Mouse (Mus musculus): ENCODE results near the gene Obscn. TPM values are rescaled to one million over a fixed set of nuclear protein-coding genes. Genes with fewer than 3 reads are reported as not detected.

Obscn gene
- polyA plus RNA-seq, 1 experiment: 5.0 TPM

DNA sequence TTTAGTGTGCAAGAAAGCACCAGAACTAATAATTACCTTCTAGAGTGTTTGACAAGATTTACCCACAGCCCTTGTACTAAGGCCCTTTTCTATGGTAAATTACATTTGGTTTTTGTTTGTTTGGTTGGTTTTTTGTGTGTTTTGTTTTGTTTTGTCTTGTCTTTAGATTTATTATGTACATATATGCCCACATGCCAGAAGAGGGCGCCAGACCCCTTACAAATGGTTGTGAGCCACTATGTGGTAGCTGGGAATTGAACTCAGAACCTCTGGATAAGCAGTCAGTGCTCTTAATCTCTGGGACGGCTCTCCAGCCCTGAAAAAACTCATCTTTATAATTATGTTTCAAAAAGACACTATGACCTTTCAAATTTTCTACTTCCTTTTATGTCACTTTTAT lies 37.9 kb downstream of the Obscn start:
- no peak for TF ChIP-seq POLR2A (IDR thresholded peaks at IDR 0.05; ENCODE audit: borderline replicate concordance, control insufficient read depth, low read depth, low read length)
- TF ChIP-seq CTCF (IDR thresholded peaks at IDR 0.05; ENCODE audit: control insufficient read depth, insufficient read depth, low read length): peak; percentile 49

DNA sequence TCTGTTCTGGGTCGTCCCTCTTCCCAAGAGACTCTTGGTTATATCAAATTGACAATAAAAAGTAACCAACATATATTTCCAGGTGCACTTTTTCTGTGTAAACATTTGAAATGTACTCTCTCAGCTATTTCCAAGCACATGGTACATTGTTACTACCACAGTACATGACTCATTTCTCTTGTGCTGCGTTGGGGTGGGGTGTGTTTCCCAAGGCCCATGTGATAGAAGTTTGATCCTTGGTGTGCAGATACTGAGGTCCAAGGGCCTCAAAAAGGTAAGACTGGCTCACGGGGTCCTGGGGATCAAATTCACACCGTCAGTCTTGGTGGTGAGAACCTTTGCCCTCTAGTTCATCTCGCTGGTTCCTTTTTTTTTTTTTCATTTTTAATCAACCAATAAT lies 38.4 kb downstream of the Obscn start:
- 63% methylated on average over 5 of the region's 5 CpGs for WGBS
- Histone ChIP-seq H3K4me3 (replicated peaks; ENCODE audit: control insufficient read depth, low read depth, low read length) (no peak overlapping the region), H3K4me1 (ENCODE audit: control insufficient read depth, insufficient read depth, low read length) (no peaks in the 10 kb centered on the region), H3K27ac (ENCODE audit: control insufficient read depth, insufficient read depth, low read depth, low read length, poor library complexity) (no peak overlapping the region)
- no peak for TF ChIP-seq CTCF (IDR thresholded peaks at IDR 0.05; ENCODE audit: control insufficient read depth, insufficient read depth, low read length)
- no peak for TF ChIP-seq POLR2A (IDR thresholded peaks at IDR 0.05; ENCODE audit: borderline replicate concordance, control insufficient read depth, low read depth, low read length)

More for the DNA sequence above, 37.9 kb downstream of the Obscn start:
- Histone ChIP-seq H3K27ac (ENCODE audit: control insufficient read depth, insufficient read depth, low read depth, low read length, poor library complexity) (no peak overlapping the region), H3K4me1 (ENCODE audit: control insufficient read depth, insufficient read depth, low read length) (no peaks in the 10 kb centered on the region), H3K4me3 (replicated peaks; ENCODE audit: control insufficient read depth, low read depth, low read length) (no peak overlapping the region)
- WGBS: 20% methylated on average over 2 of the region's 2 CpGs

GRCm38 (mm10) chr11:59094213-59094612 lies 42.0 kb downstream of the Obscn start:
- WGBS: 62% methylated on average over 4 of the region's 4 CpGs
- no peaks in the 10 kb centered on the region for H3K4me1 ChIP-seq (ENCODE audit: control insufficient read depth, insufficient read depth, low read length)
- H3K27ac ChIP-seq (ENCODE audit: control insufficient read depth, insufficient read depth, low read depth, low read length, poor library complexity): no peak overlapping the region
- no peak overlapping the region for H3K4me3 ChIP-seq (replicated peaks; ENCODE audit: control insufficient read depth, low read depth, low read length)
- no peak for TF ChIP-seq POLR2A (IDR thresholded peaks at IDR 0.05; ENCODE audit: borderline replicate concordance, control insufficient read depth, low read depth, low read length)
- TF ChIP-seq CTCF (IDR thresholded peaks at IDR 0.05; ENCODE audit: control insufficient read depth, insufficient read depth, low read length): peak; percentile 40

DNA sequence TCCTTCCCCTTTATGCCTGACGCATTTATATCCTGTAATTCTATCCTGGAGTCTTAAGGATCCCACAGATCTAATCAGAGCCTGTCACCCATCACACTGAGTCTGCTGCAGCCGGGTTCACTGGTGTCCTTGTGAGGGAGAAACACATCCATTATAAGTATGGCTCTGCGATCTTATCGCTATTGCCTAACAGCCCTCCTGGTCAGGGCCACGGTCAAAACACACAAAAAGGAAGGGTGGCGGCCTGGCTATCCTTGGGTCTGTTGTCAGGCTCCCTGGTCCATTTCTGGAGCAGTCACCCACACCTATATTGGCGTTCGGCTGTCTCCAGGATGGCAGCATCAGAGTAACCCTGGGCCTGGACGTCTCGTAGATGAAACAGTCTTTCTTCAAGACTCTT lies 48.6 kb downstream of the Obscn start:
- no peaks in the 10 kb centered on the region for H3K4me1 ChIP-seq (ENCODE audit: control insufficient read depth, insufficient read depth, low read length)
- H3K4me3 ChIP-seq (replicated peaks; ENCODE audit: control insufficient read depth, low read depth, low read length): no peak overlapping the region
- no peak overlapping the region for H3K27ac ChIP-seq (ENCODE audit: control insufficient read depth, insufficient read depth, low read depth, low read length, poor library complexity)
- TF ChIP-seq CTCF (IDR thresholded peaks at IDR 0.05; ENCODE audit: control insufficient read depth, insufficient read depth, low read length) (no peak), POLR2A (IDR thresholded peaks at IDR 0.05; ENCODE audit: borderline replicate concordance, control insufficient read depth, low read depth, low read length) (no peak)
- WGBS: 83% methylated on average over 10 of the region's 10 CpGs

DNA sequence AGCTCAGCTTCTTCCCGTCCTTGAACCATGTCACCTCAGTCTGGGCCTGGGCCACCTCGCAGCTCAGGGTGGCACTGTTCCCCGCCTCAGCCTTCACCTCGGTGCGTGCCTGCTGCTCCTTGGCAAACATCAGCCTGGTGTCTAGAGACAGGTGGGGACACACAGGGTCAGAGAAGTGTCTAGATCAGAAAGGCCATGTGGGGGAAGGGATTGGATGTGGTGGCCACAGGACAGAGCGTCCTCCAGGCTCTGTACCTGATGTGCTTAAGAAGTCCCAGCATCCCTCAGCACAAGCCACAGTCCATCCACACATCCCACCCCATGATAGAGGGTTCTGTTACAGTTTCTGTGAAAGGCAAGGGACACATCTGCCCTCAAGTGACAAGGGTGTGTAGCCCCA lies 51.0 kb downstream of the Obscn start:
- H3K4me3 ChIP-seq (replicated peaks; ENCODE audit: control insufficient read depth, low read depth, low read length): no peak overlapping the region
- TF ChIP-seq POLR2A (IDR thresholded peaks at IDR 0.05; ENCODE audit: borderline replicate concordance, control insufficient read depth, low read depth, low read length) (no peak), CTCF (IDR thresholded peaks at IDR 0.05; ENCODE audit: control insufficient read depth, insufficient read depth, low read length) (no peak)
- 76% methylated on average over 6 of the region's 6 CpGs for WGBS
- H3K4me1 ChIP-seq (ENCODE audit: control insufficient read depth, insufficient read depth, low read length): no peaks in the 10 kb centered on the region
- no peak overlapping the region for H3K27ac ChIP-seq (ENCODE audit: control insufficient read depth, insufficient read depth, low read depth, low read length, poor library complexity)

- 35% methylated on average over 3 of the region's 3 CpGs for WGBS
- Histone ChIP-seq H3K27ac (ENCODE audit: control insufficient read depth, insufficient read depth, low read depth, low read length, poor library complexity) (no peak overlapping the region), H3K4me3 (replicated peaks; ENCODE audit: control insufficient read depth, low read depth, low read length) (no peak overlapping the region), H3K4me1 (ENCODE audit: control insufficient read depth, insufficient read depth, low read length) (no peaks in the 10 kb centered on the region)
- no peak for TF ChIP-seq POLR2A (IDR thresholded peaks at IDR 0.05; ENCODE audit: borderline replicate concordance, control insufficient read depth, low read depth, low read length)
- no peak for TF ChIP-seq CTCF (IDR thresholded peaks at IDR 0.05; ENCODE audit: control insufficient read depth, insufficient read depth, low read length)
Measured at GRCm38 (mm10) chr11:59083125-59083524, 53.1 kb downstream of the Obscn start.

DNA sequence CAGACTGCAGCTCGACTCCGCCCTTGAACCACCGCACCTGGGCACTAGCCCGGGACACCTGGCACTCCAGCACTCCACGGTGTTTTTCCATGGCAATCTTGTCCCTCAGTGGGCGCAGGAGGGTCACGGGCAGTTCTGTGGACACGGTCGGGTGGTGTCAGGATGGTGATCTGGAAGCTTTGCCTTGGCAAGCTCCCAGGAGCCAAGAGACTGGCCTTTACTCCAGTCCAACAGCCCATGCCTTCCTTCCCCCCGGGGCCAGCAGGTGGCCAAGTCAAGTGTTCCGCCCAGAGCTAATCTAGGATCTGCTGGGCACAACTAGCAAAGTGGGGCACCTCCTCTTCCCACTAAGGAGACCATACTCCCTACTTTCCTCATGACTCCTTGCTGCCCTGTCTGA lies 57.9 kb downstream of the Obscn start:
- TF ChIP-seq POLR2A (IDR thresholded peaks at IDR 0.05; ENCODE audit: borderline replicate concordance, control insufficient read depth, low read depth, low read length) (no peak), CTCF (IDR thresholded peaks at IDR 0.05; ENCODE audit: control insufficient read depth, insufficient read depth, low read length) (no peak)
- 79% methylated on average over 11 of the region's 11 CpGs for WGBS
- H3K4me3 ChIP-seq (replicated peaks; ENCODE audit: control insufficient read depth, low read depth, low read length): no peak overlapping the region
- H3K4me1 ChIP-seq (ENCODE audit: control insufficient read depth, insufficient read depth, low read length): no peaks in the 10 kb centered on the region
- no peak overlapping the region for H3K27ac ChIP-seq (ENCODE audit: control insufficient read depth, insufficient read depth, low read depth, low read length, poor library complexity)

GRCm38 (mm10) chr11:59070321-59070720 lies 65.9 kb downstream of the Obscn start:
- no peak overlapping the region for H3K4me3 ChIP-seq (replicated peaks; ENCODE audit: control insufficient read depth, low read depth, low read length)
- 89% methylated on average over 2 of the region's 2 CpGs for WGBS

DNA sequence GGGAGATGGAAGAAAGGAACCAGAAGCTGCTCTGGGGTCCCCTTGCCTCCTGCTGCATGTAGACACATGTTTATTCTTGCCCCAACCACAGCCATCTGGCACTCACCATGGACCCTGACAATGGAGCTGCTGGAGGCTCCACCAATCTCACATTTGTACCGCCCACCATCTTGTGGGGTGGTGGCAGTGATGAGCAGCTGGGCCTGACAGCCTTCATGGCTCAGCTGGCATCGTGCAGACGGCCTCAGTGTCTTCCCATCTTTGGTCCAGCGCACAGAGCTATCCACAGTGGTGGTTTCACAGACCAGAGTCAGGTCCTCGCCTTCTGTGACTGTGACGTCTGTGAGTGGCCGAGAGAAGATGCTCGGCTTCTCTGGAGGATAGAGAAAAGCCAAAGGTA lies 67.3 kb downstream of the Obscn start:
- Histone ChIP-seq H3K4me1 (ENCODE audit: control insufficient read depth, insufficient read depth, low read length) (no peaks in the 10 kb centered on the region), H3K4me3 (replicated peaks; ENCODE audit: control insufficient read depth, low read depth, low read length) (no peak overlapping the region), H3K27ac (ENCODE audit: control insufficient read depth, insufficient read depth, low read depth, low read length, poor library complexity) (no peak overlapping the region)
- TF ChIP-seq CTCF (IDR thresholded peaks at IDR 0.05; ENCODE audit: control insufficient read depth, insufficient read depth, low read length) (no peak), POLR2A (IDR thresholded peaks at IDR 0.05; ENCODE audit: borderline replicate concordance, control insufficient read depth, low read depth, low read length) (no peak)
- WGBS: 80% methylated on average over 8 of the region's 8 CpGs

More at GRCm38 (mm10) chr11:59070321-59070720, 65.9 kb downstream of the Obscn start:
- H3K27ac ChIP-seq (ENCODE audit: control insufficient read depth, insufficient read depth, low read depth, low read length, poor library complexity): no peak overlapping the region
- no peak for TF ChIP-seq CTCF (IDR thresholded peaks at IDR 0.05; ENCODE audit: control insufficient read depth, insufficient read depth, low read length)
- TF ChIP-seq POLR2A (IDR thresholded peaks at IDR 0.05; ENCODE audit: borderline replicate concordance, control insufficient read depth, low read depth, low read length): no peak
- H3K4me1 ChIP-seq (ENCODE audit: control insufficient read depth, insufficient read depth, low read length): no peaks in the 10 kb centered on the region
